Mouse (Mus musculus): Measurements from ENCODE around the gene Stard13. TPM values are rescaled to one million over a fixed set of nuclear protein-coding genes. Genes with fewer than 3 reads are reported as not detected.

The Stard13 gene
- polyA plus RNA-seq, 1 experiment from 2014 or later, result 3.4 TPM

Other genes with a start within 250 kb of the Stard13 start
- gene Gm42906, start 194.3 kb upstream of the Stard13 start, polyA plus RNA-seq (2016; fragmentation: Nextera tagmentation; extraction: Ambion mirVana), result not detected in 2 replicates